Mouse (Mus musculus) cerebellum, adult 2 months (tissue): Measurements from ENCODE around the gene Nup54.

Experiments used
- CTCF ChIP-seq: fragments of 200-500 bp; IDR thresholded peaks from 2 replicates; pipeline ENCODE4 v1.5.1; 2011; ENCODE audit warnings: low read depth, mild to moderate bottlenecking, control low read depth, low read length, moderate library complexity, borderline replicate concordance; ENCODE audit not compliant: insufficient read depth
- POLR2A ChIP-seq: fragments of 200-500 bp; IDR thresholded peaks from 2 replicates; pipeline ENCODE4 v1.6.1; 2011; ENCODE audit warnings: low read length, control low read depth, borderline replicate concordance; ENCODE audit not compliant: insufficient read depth

DNA sequence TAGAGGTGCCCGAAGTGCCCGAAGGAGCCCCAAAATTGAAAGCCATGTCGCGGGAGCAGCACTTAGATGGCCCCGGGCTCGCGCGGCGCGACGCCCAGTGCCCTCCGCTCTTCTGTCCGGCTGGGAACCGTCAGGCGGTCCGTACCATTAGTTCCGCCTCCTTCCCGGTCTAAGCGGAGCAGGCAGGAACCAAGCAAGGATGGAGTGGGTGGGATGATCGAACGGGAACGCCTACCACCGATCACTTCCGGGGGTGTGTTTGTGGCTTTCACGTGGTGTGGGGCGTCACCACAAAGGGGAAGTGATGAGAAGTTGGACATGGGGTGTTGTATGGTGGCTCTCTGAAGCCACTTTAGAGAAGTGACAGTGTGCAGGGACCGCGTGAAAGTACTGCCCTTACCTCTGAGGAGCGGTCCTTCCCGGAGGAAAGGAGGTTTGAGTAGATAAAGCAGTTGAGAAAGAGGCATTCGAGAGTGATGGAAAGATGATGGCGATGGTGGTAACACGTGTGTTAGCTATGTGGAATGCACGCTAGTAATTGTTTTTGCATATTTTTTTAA, at the start of gene Nup54:
- TF ChIP-seq CTCF (no peak), POLR2A (peak; percentile 81)
